Mouse (Mus musculus) brown adipose tissue, adult 24 weeks (tissue): ENCODE results near the gene Grb7. TPM values are rescaled to one million over a fixed set of nuclear protein-coding genes. Genes with fewer than 3 reads are reported as not detected.

ENCODE experiments used
- H3K27ac ChIP-seq: fragments of 200-500 bp; replicated peaks from 2 replicates; pipeline ENCODE4 v1.5.1; 2012; ENCODE audit warnings: low read depth, mild to moderate bottlenecking, low read length
- H3K4me1 ChIP-seq: fragments of 200-500 bp; 2 replicates; pipeline ENCODE4 v1.6.1; 2012; ENCODE audit warnings: low read length, mixed read lengths; ENCODE audit not compliant: control insufficient read depth, insufficient read depth, insufficient read length
- H3K4me3 ChIP-seq: fragments of 200-500 bp; 2 replicates; pipeline ENCODE4 v1.5.1; 2012; ENCODE audit warnings: low read depth, mild to moderate bottlenecking, low read length, moderate library complexity; ENCODE audit not compliant: insufficient read depth
- polyA plus RNA-seq: library from polyadenylated mRNA; stranded (reverse); fragments of >200 nt; gene quantifications from 2 replicates; pipeline ENCODE4 v1.2.4, GENCODE M21; 2012; ENCODE audit not compliant: missing spikeins, insufficient read depth, insufficient read length

Gene Grb7
- polyA plus RNA-seq, 1 experiment: 0.59 TPM

DNA sequence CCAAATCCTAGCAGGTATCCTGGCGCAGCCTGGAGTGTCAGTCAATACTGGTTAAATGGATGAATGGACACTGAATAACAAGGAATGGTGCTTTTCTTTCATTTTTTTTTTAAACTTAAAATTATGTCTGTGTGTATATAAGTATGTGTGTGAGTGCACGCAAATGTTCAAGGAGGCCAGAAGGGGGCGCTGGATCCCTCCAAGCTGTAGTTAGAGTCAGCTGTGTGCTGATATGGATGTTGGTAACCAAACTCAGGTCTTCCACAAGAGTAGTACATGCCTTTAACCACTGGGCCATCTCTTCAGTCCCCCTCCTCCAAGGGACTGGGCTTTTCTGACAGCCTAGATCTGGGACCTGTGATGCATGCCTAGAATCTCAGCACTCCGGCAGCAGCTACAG, 9.3 kb downstream of the Grb7 start:
- H3K4me1 ChIP-seq: no peaks in the 10 kb centered on the region
- no peak overlapping the region for H3K4me3 ChIP-seq

DNA sequence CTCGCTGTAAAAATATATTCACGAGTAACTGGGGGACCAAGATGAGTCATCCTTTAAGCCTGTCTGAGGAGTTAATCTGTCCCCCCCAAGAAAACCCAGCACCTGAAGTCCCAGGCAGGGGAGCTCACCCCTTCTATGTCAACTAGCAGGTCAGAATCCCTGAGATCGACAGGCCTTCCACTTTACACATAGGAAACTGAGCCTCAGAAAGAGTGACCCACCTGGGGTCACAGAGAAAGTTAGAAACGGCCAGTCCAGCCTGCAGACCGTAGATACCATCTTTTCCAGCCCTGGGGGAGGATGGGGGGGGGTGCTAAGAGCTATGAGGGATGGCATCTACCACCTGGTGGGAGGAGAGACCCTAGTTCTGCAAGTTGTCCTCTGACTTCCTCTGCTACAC, 10.4 kb downstream of the Grb7 start:
- no peak overlapping the region for H3K27ac ChIP-seq
- H3K4me1 ChIP-seq: no peaks in the 10 kb centered on the region
- H3K4me3 ChIP-seq: no peak overlapping the region

More for the DNA sequence above, 9.3 kb downstream of the Grb7 start:
- H3K27ac ChIP-seq: no peak overlapping the region

DNA sequence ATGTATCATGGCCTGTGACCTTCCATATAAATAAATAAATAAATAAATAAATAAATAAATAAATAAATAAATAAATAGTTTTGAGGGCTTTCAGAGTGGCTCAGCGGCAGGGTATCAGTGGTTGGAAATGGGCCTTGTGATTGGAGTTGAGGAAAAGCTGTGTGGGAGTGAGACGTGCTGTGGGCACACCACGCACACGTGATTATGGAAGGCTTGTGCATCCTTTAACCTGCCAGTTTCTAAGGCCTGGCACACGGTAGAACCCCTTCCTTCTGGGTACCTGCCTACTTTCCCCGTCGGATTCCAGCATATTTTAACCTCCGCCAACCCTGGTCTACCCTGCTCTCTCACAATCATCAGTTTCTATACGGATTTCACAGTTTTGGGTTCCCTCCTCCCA, 10.8 kb downstream of the Grb7 start:
- no peak overlapping the region for H3K27ac ChIP-seq

DNA sequence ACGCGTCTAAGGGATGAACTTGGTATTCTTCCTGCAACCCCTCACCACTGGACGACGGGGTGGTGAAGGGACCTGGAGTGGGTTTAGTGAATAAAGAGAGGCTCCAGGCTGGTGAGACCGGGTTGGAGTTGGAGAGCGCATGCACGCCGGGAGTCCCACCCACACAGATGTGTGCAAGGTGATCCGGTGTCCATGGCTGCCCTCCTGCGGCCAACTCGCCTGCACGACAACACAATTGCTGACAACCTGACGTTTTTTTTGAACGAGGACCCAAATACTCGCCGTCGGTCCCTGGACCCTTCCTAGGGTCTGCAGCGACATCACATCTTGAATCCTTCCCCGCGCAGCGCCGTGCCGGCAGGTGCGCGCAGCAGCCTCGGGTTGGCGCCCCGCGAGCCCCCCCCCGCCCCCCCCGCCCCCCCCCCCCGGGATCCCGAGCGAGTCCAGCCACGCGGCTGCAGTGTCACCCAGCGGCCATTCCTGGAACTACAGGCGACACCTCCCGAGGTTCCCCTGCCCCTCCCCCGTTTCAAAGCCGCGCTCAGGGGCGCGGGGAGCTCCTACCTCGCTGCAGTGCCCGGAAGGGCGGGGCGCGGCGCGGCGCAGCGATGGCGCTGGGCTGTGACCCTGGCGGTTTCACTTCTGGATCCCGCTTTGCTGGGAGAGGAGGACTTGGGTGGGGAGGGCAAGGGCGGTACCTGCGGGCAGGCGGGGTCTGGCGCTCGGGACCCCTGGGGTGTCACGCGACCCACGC, 11.3 kb downstream of the Grb7 start:
- H3K4me3 ChIP-seq: peak overlapping the region; percentile 69
- no peaks in the 10 kb centered on the region for H3K4me1 ChIP-seq
- no peak overlapping the region for H3K27ac ChIP-seq

More for the DNA sequence above, 10.8 kb downstream of the Grb7 start:
- H3K4me3 ChIP-seq: peak overlapping the region; percentile 69
- H3K4me1 ChIP-seq: no peaks in the 10 kb centered on the region

GRCm38 (mm10) chr11:98458121-98458990, 12.2 kb downstream of the Grb7 start:
- Histone ChIP-seq H3K4me1 (no peaks in the 10 kb centered on the region), H3K27ac (no peak overlapping the region), H3K4me3 (peak overlapping the region; percentile 69)

DNA sequence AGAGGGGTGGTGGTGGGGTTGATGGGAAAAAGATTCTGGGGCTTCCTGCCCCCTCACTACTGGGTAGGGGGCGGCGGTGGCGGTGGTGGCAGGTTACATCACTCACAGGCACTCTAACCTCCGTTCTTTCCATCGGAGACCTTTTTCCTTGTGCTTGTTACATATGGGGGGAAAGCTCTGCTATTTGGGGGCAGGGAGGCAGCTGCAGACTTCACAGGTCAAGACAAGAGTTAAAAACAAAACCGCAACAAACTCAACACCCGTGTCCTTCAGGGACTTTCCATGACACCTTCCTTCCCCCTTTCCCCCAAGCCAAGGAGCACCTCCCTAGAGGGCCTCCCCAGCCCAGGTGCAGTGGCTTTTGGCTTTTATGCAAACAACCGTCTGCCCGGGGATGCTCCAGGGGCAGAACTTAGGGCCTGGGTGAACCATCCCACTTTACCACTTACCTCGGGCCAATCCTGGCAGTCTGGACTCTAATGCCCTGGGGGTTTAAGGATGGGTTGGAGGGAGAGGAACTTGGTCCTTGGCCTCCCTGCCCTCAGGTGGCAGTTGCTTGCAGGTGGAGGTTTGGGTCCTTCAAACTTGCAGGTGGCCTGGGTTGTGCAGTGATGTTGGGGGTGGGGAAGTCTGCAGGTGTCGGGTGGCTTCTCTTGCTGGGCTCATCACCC, 13.0 kb downstream of the Grb7 start:
- H3K4me3 ChIP-seq: no peak overlapping the region
- H3K27ac ChIP-seq: no peak overlapping the region
- no peaks in the 10 kb centered on the region for H3K4me1 ChIP-seq

DNA sequence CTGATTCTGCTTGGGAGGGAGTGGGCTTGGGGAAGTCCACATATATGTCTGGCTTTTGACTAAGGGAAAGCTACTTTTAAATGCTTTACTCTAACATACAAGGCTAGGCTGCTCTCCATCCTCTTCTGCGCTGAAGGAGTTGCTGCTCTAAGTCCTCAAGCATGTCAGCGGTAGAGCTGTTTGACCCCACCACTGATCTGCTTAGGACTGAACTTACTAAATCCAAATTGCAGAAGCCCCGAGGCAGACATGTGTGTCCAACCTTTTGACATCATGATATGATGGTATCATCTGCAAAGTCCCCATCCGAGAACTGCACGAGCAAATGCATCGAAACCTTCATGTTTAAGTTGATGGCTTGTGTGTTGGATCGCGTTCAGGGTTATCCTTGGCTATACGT, 13.7 kb downstream of the Grb7 start:
- Histone ChIP-seq H3K4me3 (no peak overlapping the region), H3K4me1 (no peaks in the 10 kb centered on the region), H3K27ac (no peak overlapping the region)

- Histone ChIP-seq H3K4me1 (no peaks in the 10 kb centered on the region), H3K27ac (no peak overlapping the region), H3K4me3 (no peak overlapping the region)
Measured at GRCm38 (mm10) chr11:98461109-98461720, 15.0 kb downstream of the Grb7 start.

GRCm38 (mm10) chr11:98462255-98462654, 16.1 kb downstream of the Grb7 start:
- no peaks in the 10 kb centered on the region for H3K4me1 ChIP-seq
- H3K27ac ChIP-seq: no peak overlapping the region
- no peak overlapping the region for H3K4me3 ChIP-seq

- Histone ChIP-seq H3K27ac (no peak overlapping the region), H3K4me1 (no peaks in the 10 kb centered on the region), H3K4me3 (no peak overlapping the region)
Measured at GRCm38 (mm10) chr11:98463911-98464310, 17.7 kb downstream of the Grb7 start.

GRCm38 (mm10) chr11:98464516-98464915, 18.3 kb downstream of the Grb7 start:
- Histone ChIP-seq H3K4me3 (no peak overlapping the region), H3K4me1 (no peaks in the 10 kb centered on the region), H3K27ac (no peak overlapping the region)

GRCm38 (mm10) chr11:98469761-98470714, 23.8 kb downstream of the Grb7 start:
- no peak overlapping the region for H3K4me3 ChIP-seq
- H3K27ac ChIP-seq: no peak overlapping the region
- no peaks in the 10 kb centered on the region for H3K4me1 ChIP-seq

DNA sequence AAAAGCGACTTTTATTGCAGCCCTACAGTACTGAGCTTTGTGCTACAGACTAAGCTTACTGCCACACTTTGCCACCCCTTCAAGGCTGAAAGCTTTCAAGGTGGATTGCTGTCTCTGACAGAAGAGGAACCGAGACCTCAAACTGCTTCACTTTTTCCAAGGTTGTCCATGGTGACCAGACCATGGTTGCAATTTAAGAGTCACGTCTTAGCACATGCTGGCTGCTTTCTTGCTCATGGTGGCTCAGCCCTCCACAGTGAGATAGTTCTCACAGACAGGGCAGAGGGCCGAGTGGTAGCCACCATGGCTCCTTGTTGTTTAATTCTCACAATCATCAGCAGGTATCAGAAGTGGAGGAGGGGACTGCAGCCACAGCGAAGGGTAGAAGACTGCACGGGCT, 24.6 kb downstream of the Grb7 start:
- Histone ChIP-seq H3K4me3 (no peak overlapping the region), H3K27ac (no peak overlapping the region), H3K4me1 (no peaks in the 10 kb centered on the region)

GRCm38 (mm10) chr11:98472696-98473095, 26.5 kb downstream of the Grb7 start:
- Histone ChIP-seq H3K4me3 (no peak overlapping the region), H3K27ac (no peak overlapping the region), H3K4me1 (no peaks in the 10 kb centered on the region)
